Mouse (Mus musculus) kidney, embryonic 15.5 days (tissue): ENCODE results near the gene H2-T22. TPM values are rescaled to one million over a fixed set of nuclear protein-coding genes. Genes with fewer than 3 reads are reported as not detected.
A peak's percentile ranks its signal among the peaks of the same experiment; 100 is the strongest.
"Not testable (repeated sequence)": the region's sequence is repeated elsewhere in the genome, so short reads cannot be mapped to it uniquely, and the experiment has no call there.

ENCODE experiments used
- ATAC-seq: fragments of 200-750 bp; cut with Nextera tagmentation; replicated peaks from 2 replicates; pipeline ENCODE4 v1.8.0; 2017; ENCODE audit warnings: moderate TSS enrichment; ENCODE audit not compliant: low FRiP score
- H3K27ac ChIP-seq: fragments of 300-500 bp; sonication (generic); 2 replicates; pipeline ENCODE4 v1.5.1; 2015; ENCODE audit warnings: mild to moderate bottlenecking, inconsistent platforms
- H3K27me3 ChIP-seq: fragments of 300-500 bp; sonication (generic); 2 replicates; pipeline ENCODE4 v1.6.1; 2015; ENCODE audit warnings: inconsistent platforms
- H3K36me3 ChIP-seq: fragments of 300-500 bp; sonication (generic); 2 replicates; pipeline ENCODE4 v1.6.1; 2015; ENCODE audit warnings: inconsistent platforms
- H3K4me1 ChIP-seq: fragments of 300-500 bp; sonication (generic); 2 replicates; pipeline ENCODE4 v1.6.1; 2015; ENCODE audit warnings: inconsistent platforms
- H3K4me2 ChIP-seq: fragments of 300-500 bp; sonication (generic); 2 replicates; pipeline ENCODE4 v1.6.1; 2015; ENCODE audit warnings: moderate library complexity, mild to moderate bottlenecking, inconsistent platforms
- H3K4me3 ChIP-seq: fragments of 300-500 bp; sonication (generic); replicated peaks from 2 replicates; pipeline ENCODE4 v1.5.1; 2015; ENCODE audit warnings: mild to moderate bottlenecking, inconsistent platforms
- H3K9ac ChIP-seq: fragments of 300-500 bp; sonication (generic); 2 replicates; pipeline ENCODE4 v1.6.1; 2015; ENCODE audit warnings: mild to moderate bottlenecking, inconsistent platforms
- H3K9me3 ChIP-seq: fragments of 300-500 bp; sonication (generic); replicated peaks from 2 replicates; pipeline ENCODE4 v1.6.1; 2016; ENCODE audit warnings: inconsistent platforms
- WGBS: fragments of 180-500 bp; shearing (Covaris S2); methylation state at CpG from one replicate; pipeline ENCODE4 v1.1.7; 2015; ENCODE audit warnings: mixed read lengths; 5-methylcytosine and 5-hydroxymethylcytosine counted together
- polyA plus RNA-seq: library from polyadenylated mRNA; unstranded; fragments of >200 nt; fragmentation: Nextera tagmentation; extraction: Ambion mirVana; gene quantifications from 2 replicates; pipeline ENCODE4 v1.2.1, GENCODE M21; 2015

H2-T22 gene
- polyA plus RNA-seq, 1 experiment from 2014 or later: 14.1 TPM

DNA sequence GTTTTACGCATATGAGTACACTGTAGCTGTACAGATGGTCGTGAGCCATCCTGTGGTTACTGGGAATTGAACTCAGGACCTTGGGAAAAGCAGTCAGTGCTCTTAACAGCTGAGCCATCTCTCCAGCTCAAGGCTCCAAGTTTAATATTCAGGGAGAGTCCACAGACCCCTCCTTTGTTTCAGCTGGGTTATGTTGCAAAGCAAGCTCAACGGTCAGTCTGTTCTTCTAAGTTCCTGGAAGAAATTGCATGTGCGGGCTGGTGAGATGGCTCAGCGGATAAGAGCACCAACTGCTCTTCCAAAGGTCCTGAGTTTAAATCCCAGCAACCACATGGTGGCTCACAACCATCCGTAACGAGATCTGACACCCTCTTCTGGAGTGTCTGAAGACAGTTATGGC, 38.1 kb downstream of the H2-T22 start:
- not testable (repeated sequence) for H3K4me3 ChIP-seq, H3K27ac ChIP-seq, H3K4me2 ChIP-seq, ATAC-seq, H3K27me3 ChIP-seq, H3K4me1 ChIP-seq, H3K9ac ChIP-seq, H3K9me3 ChIP-seq
- H3K36me3 ChIP-seq: peaks cover 11% of the 10 kb centered on the region; the same call in 1 of the 2 replicates
- 94% methylated on average over 7 of the region's 7 CpGs for WGBS

DNA sequence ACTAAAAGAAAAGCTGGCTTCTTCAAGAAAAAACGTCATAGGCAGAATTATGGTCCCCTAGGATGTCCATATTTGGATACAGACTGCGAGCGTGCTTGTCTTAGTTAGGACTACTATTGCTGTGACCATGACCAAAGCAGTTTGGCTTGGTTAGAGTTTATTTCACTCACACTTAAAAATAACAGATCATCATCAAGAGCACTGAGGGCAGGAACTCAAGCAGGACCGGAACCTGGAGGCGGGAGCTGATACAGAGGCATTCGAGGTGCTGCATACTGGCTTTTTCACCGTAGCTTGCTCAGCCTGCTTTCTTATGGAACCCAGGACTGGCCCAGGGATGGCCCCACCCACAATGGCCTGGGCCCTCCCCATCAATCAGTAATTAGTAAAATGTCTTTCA, 39.2 kb downstream of the H2-T22 start:
- H3K9me3 ChIP-seq: peaks cover 10% of the 10 kb centered on the region; the same call in 1 of the 2 replicates
- no peak overlapping the region for H3K4me2 ChIP-seq
- no peaks in the 10 kb centered on the region for H3K4me1 ChIP-seq
- no peak for ATAC-seq
- H3K27ac ChIP-seq: no peak overlapping the region
- no peak overlapping the region for H3K4me3 ChIP-seq
- H3K36me3 ChIP-seq: peaks cover 11% of the 10 kb centered on the region; the same call in 1 of the 2 replicates
- no peak overlapping the region for H3K9ac ChIP-seq
- no peaks in the 10 kb centered on the region for H3K27me3 ChIP-seq
- 87% methylated on average over 7 of the region's 7 CpGs for WGBS

DNA sequence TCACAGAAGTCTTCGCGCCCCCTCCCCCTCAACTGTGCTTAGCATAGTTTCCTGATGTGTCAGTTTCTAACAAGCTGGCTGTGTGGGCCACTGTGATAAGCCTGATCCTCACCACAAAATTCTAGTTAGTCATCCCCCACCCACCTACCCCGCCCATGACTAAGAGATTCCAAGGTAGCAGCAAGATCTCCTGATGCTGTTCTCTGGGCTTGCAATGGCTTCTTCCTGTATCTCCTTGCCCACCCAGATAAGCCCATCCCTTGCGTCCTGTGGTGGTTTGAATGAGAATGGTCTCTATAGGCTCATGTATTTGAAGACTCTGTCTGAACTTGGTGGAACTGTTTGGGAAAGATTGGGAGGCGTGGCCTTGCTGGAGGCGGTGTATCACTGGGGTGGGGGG, 40.6 kb downstream of the H2-T22 start:
- no peak overlapping the region for H3K4me2 ChIP-seq
- no peak overlapping the region for H3K9ac ChIP-seq
- H3K4me1 ChIP-seq: peaks cover 9% of the 10 kb centered on the region; the same call in 1 of the 2 replicates
- peaks cover 11% of the 10 kb centered on the region; the same call in 1 of the 2 replicates for H3K36me3 ChIP-seq
- no peak for ATAC-seq
- WGBS: 97% methylated on average over 6 of the region's 6 CpGs
- H3K27ac ChIP-seq: no peak overlapping the region
- no peaks in the 10 kb centered on the region for H3K27me3 ChIP-seq
- peaks cover 10% of the 10 kb centered on the region; the same call in 1 of the 2 replicates for H3K9me3 ChIP-seq
- H3K4me3 ChIP-seq: no peak overlapping the region

- Histone ChIP-seq H3K9ac (no peak overlapping the region), H3K4me3 (no peak overlapping the region), H3K9me3 (peaks cover 4% of the 10 kb centered on the region; the same call in 1 of the 2 replicates), H3K36me3 (peaks cover 6% of the 10 kb centered on the region; the same call in 1 of the 2 replicates), H3K4me1 (peaks cover 11% of the 10 kb centered on the region; the same call in 1 of the 2 replicates), H3K27ac (no peak overlapping the region), H3K4me2 (no peak overlapping the region), H3K27me3 (no peaks in the 10 kb centered on the region)
- WGBS: 89% methylated on average over 12 of the region's 12 CpGs
- ATAC-seq: no peak
Observed at GRCm38 (mm10) chr17:36001121-36001897, 41.2 kb downstream of the H2-T22 start.

GRCm38 (mm10) chr17:36000349-36000748, 42.2 kb downstream of the H2-T22 start:
- ATAC-seq: no peak
- H3K4me2 ChIP-seq: no peak overlapping the region
- no peak overlapping the region for H3K9ac ChIP-seq
- H3K4me1 ChIP-seq: peaks cover 18% of the 10 kb centered on the region
- H3K4me3 ChIP-seq: no peak overlapping the region
- no peaks in the 10 kb centered on the region for H3K27me3 ChIP-seq
- no peak overlapping the region for H3K27ac ChIP-seq
- no peaks in the 10 kb centered on the region for H3K9me3 ChIP-seq
- whole genome bisulfite sequencing: 76% methylated on average over 4 of the region's 4 CpGs
- H3K36me3 ChIP-seq: no peaks in the 10 kb centered on the region

DNA sequence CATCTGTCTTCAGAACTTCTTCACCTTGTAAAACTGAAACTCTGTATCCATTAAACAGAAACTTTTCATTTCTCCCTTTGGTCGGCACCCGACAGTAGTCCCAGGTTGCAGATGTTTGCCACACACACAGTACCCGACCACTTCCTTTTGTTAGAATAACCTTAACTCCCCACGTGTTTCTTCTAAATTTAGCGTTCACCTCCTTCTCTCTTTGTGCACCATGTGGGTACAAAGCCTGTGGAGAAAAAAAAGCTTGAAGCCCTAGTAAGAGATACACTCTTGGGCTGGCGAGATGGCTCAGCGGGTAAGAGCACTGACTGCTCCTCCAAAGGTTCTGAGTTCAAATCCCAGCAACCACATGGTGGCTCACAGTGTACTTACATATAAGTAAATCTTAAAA, 43.2 kb downstream of the H2-T22 start:
- 90% methylated on average over 7 of the region's 7 CpGs for WGBS
- peaks cover 25% of the 10 kb centered on the region for H3K4me1 ChIP-seq
- no peak overlapping the region for H3K27ac ChIP-seq
- no peak overlapping the region for H3K4me2 ChIP-seq
- no peak overlapping the region for H3K4me3 ChIP-seq
- H3K9me3 ChIP-seq: no peaks in the 10 kb centered on the region
- H3K27me3 ChIP-seq: no peaks in the 10 kb centered on the region
- H3K9ac ChIP-seq: no peak overlapping the region
- ATAC-seq: no peak
- H3K36me3 ChIP-seq: no peaks in the 10 kb centered on the region

DNA sequence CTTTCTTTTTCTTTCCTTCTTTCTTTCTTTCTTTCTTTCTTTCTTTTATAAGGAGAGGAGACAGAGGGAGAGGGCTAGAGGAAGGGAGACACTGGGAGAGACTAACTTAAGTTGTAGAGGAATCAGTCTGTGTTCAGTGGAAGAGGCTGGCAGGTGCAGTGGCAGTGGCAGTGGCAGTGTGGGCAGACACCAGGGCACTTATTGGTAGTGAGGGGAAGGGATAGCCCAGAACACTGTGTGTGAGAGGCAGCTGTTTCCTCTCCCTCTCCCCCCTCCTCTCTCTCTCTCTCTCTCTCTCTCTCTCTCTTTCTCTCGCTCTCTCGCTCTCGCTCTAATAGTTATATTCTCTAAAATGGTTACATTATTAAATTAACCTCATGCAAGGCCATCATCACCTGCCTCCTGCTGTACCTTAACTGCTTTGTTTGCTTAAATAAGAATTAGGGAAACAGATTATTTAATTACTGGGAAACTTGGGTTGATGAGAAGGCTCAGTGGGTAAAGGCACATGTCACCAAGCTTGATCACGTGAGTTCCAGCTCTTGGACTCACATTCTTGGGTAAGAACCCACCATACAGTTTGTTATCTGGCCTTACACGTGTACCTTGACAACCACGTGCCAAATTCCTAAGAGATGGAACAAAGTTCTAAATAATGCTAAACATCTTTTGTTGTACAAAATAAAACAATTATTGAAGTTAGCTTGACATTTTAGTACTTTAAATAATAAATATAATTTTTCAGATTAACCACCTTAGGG, 43.8 kb downstream of the H2-T22 start:
- peaks cover 25% of the 10 kb centered on the region for H3K4me1 ChIP-seq
- 84% methylated on average over 6 of the region's 6 CpGs for WGBS

GRCm38 (mm10) chr17:35997713-35998510, 44.6 kb downstream of the H2-T22 start:
- H3K4me1 ChIP-seq: peaks cover 30% of the 10 kb centered on the region
- H3K27me3 ChIP-seq: no peaks in the 10 kb centered on the region
- no peak overlapping the region for H3K4me2 ChIP-seq
- H3K4me3 ChIP-seq: no peak overlapping the region
- H3K36me3 ChIP-seq: no peaks in the 10 kb centered on the region
- H3K9ac ChIP-seq: no peak overlapping the region
- ATAC-seq: no peak
- no peak overlapping the region for H3K27ac ChIP-seq
- 54% methylated on average over 12 of the region's 12 CpGs for WGBS
- no peaks in the 10 kb centered on the region for H3K9me3 ChIP-seq

More for the DNA sequence above, 43.8 kb downstream of the H2-T22 start:
- no peak overlapping the region for H3K4me3 ChIP-seq
- no peak overlapping the region for H3K9ac ChIP-seq
- no peaks in the 10 kb centered on the region for H3K36me3 ChIP-seq
- no peak for ATAC-seq
- no peaks in the 10 kb centered on the region for H3K27me3 ChIP-seq
- H3K9me3 ChIP-seq: no peaks in the 10 kb centered on the region
- H3K27ac ChIP-seq: no peak overlapping the region
- no peak overlapping the region for H3K4me2 ChIP-seq

GRCm38 (mm10) chr17:35996949-35997348, 45.6 kb downstream of the H2-T22 start:
- no peak overlapping the region for H3K4me3 ChIP-seq
- no peak overlapping the region for H3K9ac ChIP-seq
- no peaks in the 10 kb centered on the region for H3K36me3 ChIP-seq
- no peak overlapping the region for H3K27ac ChIP-seq
- peak; percentile 67 for ATAC-seq
- H3K27me3 ChIP-seq: no peaks in the 10 kb centered on the region
- H3K4me1 ChIP-seq: peaks cover 30% of the 10 kb centered on the region
- 3% methylated on average over 11 of the region's 11 CpGs for WGBS
- H3K9me3 ChIP-seq: no peaks in the 10 kb centered on the region
- H3K4me2 ChIP-seq: no peak overlapping the region

DNA sequence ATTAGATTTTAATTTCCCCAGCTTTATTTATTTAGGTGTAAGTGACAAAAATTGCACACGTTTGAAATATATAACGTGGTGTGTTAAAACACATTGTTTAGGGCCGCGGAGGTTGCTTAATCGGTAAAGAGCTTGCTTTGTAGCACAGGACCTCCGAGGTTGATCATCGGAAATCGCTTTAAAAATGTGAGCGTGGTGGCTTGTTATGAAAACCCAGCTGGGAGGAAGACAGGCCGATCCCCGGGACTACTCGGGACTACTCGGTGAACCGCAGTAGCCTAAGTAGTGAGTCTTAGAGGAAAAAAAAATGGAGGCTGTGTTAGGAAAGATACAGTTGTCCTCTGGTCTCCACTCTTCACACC, 47.7 kb downstream of the H2-T22 start:
- ATAC-seq: no peak
- 1% methylated on average over 14 of the region's 14 CpGs for WGBS
- Histone ChIP-seq H3K9me3 (no peaks in the 10 kb centered on the region), H3K36me3 (peaks cover 2% of the 10 kb centered on the region), H3K27ac (peak overlapping the region; percentile 51), H3K4me2 (peak overlapping the region; percentile 71), H3K4me1 (peaks cover 30% of the 10 kb centered on the region), H3K4me3 (peak overlapping the region; percentile 58), H3K9ac (peak overlapping the region; percentile 66), H3K27me3 (no peaks in the 10 kb centered on the region)

GRCm38 (mm10) chr17:35994175-35994878, 48.2 kb downstream of the H2-T22 start:
- Histone ChIP-seq H3K4me3 (peak overlapping the region; percentile 58), H3K27ac (peak overlapping the region; percentile 61), H3K27me3 (no peaks in the 10 kb centered on the region), H3K9ac (peak overlapping the region; percentile 66), H3K4me2 (peak overlapping the region; percentile 71), H3K9me3 (no peaks in the 10 kb centered on the region), H3K36me3 (peaks cover 7% of the 10 kb centered on the region), H3K4me1 (peaks cover 30% of the 10 kb centered on the region)
- ATAC-seq: peak; percentile 59
- 4% methylated on average over 31 of the region's 31 CpGs for WGBS
